ENCODE assay signal across 36 mouse cellular contexts in the genomic region with DNA sequence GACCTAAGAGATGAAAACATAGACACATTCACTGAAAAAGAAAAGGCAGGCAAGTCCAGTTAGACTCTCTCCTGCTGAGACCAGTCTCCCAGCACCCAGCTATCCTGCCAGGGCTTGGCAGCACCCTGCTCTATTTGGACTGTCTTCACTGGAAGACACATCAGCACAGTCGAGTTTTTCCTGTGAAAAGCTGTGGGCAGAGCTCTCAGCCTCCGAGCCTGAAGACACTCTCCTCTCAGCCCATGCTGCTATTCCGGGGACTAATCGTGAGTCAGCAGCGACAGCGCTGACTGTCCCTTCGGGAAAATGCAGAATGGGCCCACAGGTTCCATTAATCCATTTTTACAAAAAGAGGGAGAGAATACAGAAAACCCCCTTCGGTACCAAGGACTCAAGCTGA. TPM values are rescaled to one million over a fixed set of nuclear protein-coding genes. Genes with fewer than 3 reads are reported as not detected.
DNase-seq lines count a peak whose midpoint lies in the region; ATAC-seq and TF ChIP-seq lines count a peak whose summit lies in the region.
"Had no signal": no experiment of that assay in that cellular context is flagged by ENCODE, and none has a peak within 500 bp of the region (broad histone marks: within the 10 kb centered on the region; RNA-seq: fewer than 3 reads in every experiment).

No protein-coding gene starts in this region.

- peak overlapping the region; percentile 83 for H3K27ac ChIP-seq in left cerebral cortex, adult 2 months
- H3K27ac ChIP-seq in kidney, embryonic 14.5 days (ENCODE audit: low read depth, low read length), result no peak overlapping the region
- H3K27ac ChIP-seq: gastrocnemius, adult 2 months; hindbrain, embryonic 13.5 days; limb, embryonic 13.5 days; midbrain, embryonic 12.5 days; neural tube, embryonic 13.5 days; stomach, postnatal 0 days had no signal

- H3K4me1 ChIP-seq in kidney, embryonic 14.5 days (ENCODE audit: control insufficient read depth, insufficient read depth, low read length), result no peaks in the 10 kb centered on the region
- H3K4me1 ChIP-seq: hindbrain, embryonic 13.5 days; limb, embryonic 13.5 days; midbrain, embryonic 12.5 days; neural tube, embryonic 13.5 days had no signal

- H3K9me3 ChIP-seq in kidney, embryonic 14.5 days (ENCODE audit: control insufficient read depth, low read length), result 0 out of 2 replicates have a peak, but pooled peaks cover 3% of the 10 kb centered on the region
- H3K9me3 ChIP-seq: hindbrain, embryonic 13.5 days; midbrain, embryonic 12.5 days; neural tube, embryonic 13.5 days had no signal

- TF ChIP-seq CTCF in left cerebral cortex, adult 2 months (IDR thresholded peaks at IDR 0.05), result no peak

- no peak overlapping the region for H3K9ac ChIP-seq in kidney, embryonic 14.5 days (ENCODE audit: low read depth, low read length)
- H3K9ac ChIP-seq: hindbrain, embryonic 13.5 days; limb, embryonic 13.5 days; midbrain, embryonic 12.5 days; neural tube, embryonic 13.5 days had no signal

- intact Hi-C loops in left cerebral cortex, adult 2 months (cut with DNase I), result loop anchor here (1.0 kb wide), 1 partner anchor 38 kb away; no protein-coding TSS in a partner anchor
- intact Hi-C loops in left cerebral cortex, postnatal 36 days (cut with DNase I), result no loop called here

- peak; percentile 31 to 53 for DNase-seq in left cerebral cortex, adult 2 months (ENCODE audit: extremely low spot score in 1 of 2, low spot score in 2 of 2)
- no peak for DNase-seq in left cerebral cortex, adult 11 months (ENCODE audit: low spot score)
- peak; percentile 59 to 76 for DNase-seq in right cerebral cortex, adult 2 months (ENCODE audit: low spot score in 2 of 2)
- DNase-seq in right cerebral cortex, postnatal 4 days, result no peak
- DNase-seq in left cerebral cortex, postnatal 36 days (ENCODE audit: low spot score in 2 of 2), result peak; percentile 60 to 68
- no peak for DNase-seq in ovary, postnatal 10 days (ENCODE audit: low spot score)
- DNase-seq: adrenal gland, postnatal 14 days; cerebellum, adult 11-12 months; cerebellum, adult 9-11 months; gastrocnemius, adult 2 months; gastrocnemius, postnatal 36 days; heart, adult 18-20 months; heart, postnatal 4 days; kidney, adult 8-10 months; kidney, postnatal 10 days; layer of hippocampus, postnatal 36 days; lung, postnatal 36 days; thymus, adult 2 months; thymus, postnatal 4 days had no signal

- 94% methylated on average over 8 of the region's 8 CpGs for WGBS in kidney, embryonic 14.5 days

- H3K27me3 ChIP-seq in kidney, embryonic 14.5 days (ENCODE audit: control insufficient read depth, insufficient read depth, low read length), result no peaks in the 10 kb centered on the region
- H3K27me3 ChIP-seq: hindbrain, embryonic 13.5 days; limb, embryonic 13.5 days; midbrain, embryonic 12.5 days; neural tube, embryonic 13.5 days had no signal

- peaks cover 77% of the 10 kb centered on the region for H3K36me3 ChIP-seq in kidney, embryonic 14.5 days (ENCODE audit: control insufficient read depth, insufficient read depth, low read length)

- H3K4me2 ChIP-seq in kidney, embryonic 14.5 days (replicated peaks; ENCODE audit: low read depth, low read length), result no peak overlapping the region
- H3K4me2 ChIP-seq: heart, embryonic 11.5 days; hindbrain, embryonic 13.5 days; limb, embryonic 13.5 days; liver, embryonic 11.5 days; midbrain, embryonic 12.5 days; neural tube, embryonic 13.5 days had no signal

- H3K4me3 ChIP-seq in left cerebral cortex, adult 2 months, result no peak overlapping the region
- no peak overlapping the region for H3K4me3 ChIP-seq in kidney, embryonic 14.5 days (ENCODE audit: low read length)
- H3K4me3 ChIP-seq: erythroblast, embryonic 14.5 days; gastrocnemius, adult 2 months; hindbrain, embryonic 13.5 days; limb, embryonic 13.5 days; midbrain, embryonic 12.5 days; neural tube, embryonic 13.5 days had no signal

- no peak for ATAC-seq in kidney, embryonic 14.5 days (ENCODE audit: low FRiP score, low TSS enrichment)
- ATAC-seq: CD4-positive, CD25-positive, alpha-beta regulatory T cell, adult 4 months; forebrain, embryonic 16.5 days; intestine, embryonic 16.5 days had no signal

RNA-seq across cellular contexts. Expression of a gene that starts 8.8 kb away (rescaled TPM):
- 100 to 1,000 TPM; 114 to 117 TPM for total RNA-seq in left cerebral cortex, adult 2 months (2021)
- total RNA-seq in left cerebral cortex, postnatal 36 days (2021), result 100 to 1,000 TPM; 113 to 114 TPM
- polyA plus RNA-seq in kidney, embryonic 14.5 days (2014; fragmentation: Nextera tagmentation; extraction: Ambion mirVana), result 1.9 and 2.6 TPM in 2 replicates

RNA-seq across cellular contexts. Expression of a gene that starts 13.1 kb away (rescaled TPM):
- 10 to 100 TPM; 19.5 to 21.3 TPM for total RNA-seq in left cerebral cortex, adult 2 months (2021)
- total RNA-seq in left cerebral cortex, postnatal 36 days (2021), result 10 to 100 TPM; 20.2 to 20.7 TPM
- 12.6 and 13.7 TPM in 2 replicates for polyA plus RNA-seq in kidney, embryonic 14.5 days (2014; fragmentation: Nextera tagmentation; extraction: Ambion mirVana)

RNA-seq across cellular contexts. Expression of a gene that starts 22.4 kb away (rescaled TPM):
- 1 to 10 TPM in 1 of 2 experiments, not detected in 1; 1.0 TPM for total RNA-seq in left cerebral cortex, adult 2 months (2021)
- 1 to 10 TPM in 1 of 2 experiments, not detected in 1; 1.1 TPM for total RNA-seq in left cerebral cortex, postnatal 36 days (2021)
- 0.56 TPM in 1 of 2 replicates, not detected in the other for polyA plus RNA-seq in kidney, embryonic 14.5 days (2014; fragmentation: Nextera tagmentation; extraction: Ambion mirVana)
- total RNA-seq: adrenal gland, postnatal 14 days; gastrocnemius, postnatal 36 days; heart, adult 18-20 months; megakaryocyte, adult 5-6 weeks had no signal
- polyA plus RNA-seq: CD4-positive, CD25-positive, alpha-beta regulatory T cell, adult 4 months; embryonic facial prominence, embryonic 14.5 days; erythroblast, embryonic 14.5 days; heart, embryonic 11.5 days; intestine, embryonic 16.5 days; large intestine, adult 2 months; liver, embryonic 11.5 days; liver, embryonic 16.5 days; spleen, adult 2 months; stomach, postnatal 0 days had no signal

RNA-seq across cellular contexts. Expression of a gene that starts 29.0 kb away (rescaled TPM):
- total RNA-seq in left cerebral cortex, adult 2 months (2021), result 100 to 1,000 TPM; 326 to 327 TPM
- total RNA-seq in left cerebral cortex, postnatal 36 days (2021), result 100 to 1,000 TPM; 330 to 339 TPM
- polyA plus RNA-seq in kidney, embryonic 14.5 days (2014; fragmentation: Nextera tagmentation; extraction: Ambion mirVana), result 695 and 947 TPM in 2 replicates

RNA-seq across cellular contexts. Expression of a gene that starts 45.5 kb away (rescaled TPM):
- total RNA-seq in left cerebral cortex, adult 2 months (2021), result 100 to 1,000 TPM; 174 to 191 TPM
- total RNA-seq in left cerebral cortex, postnatal 36 days (2021), result 100 to 1,000 TPM; 175 to 183 TPM
- polyA plus RNA-seq in kidney, embryonic 14.5 days (2014; fragmentation: Nextera tagmentation; extraction: Ambion mirVana), result 46.9 and 57.2 TPM in 2 replicates

Comparison
In these comparisons a context has a peak if more than half of its experiments do, and no peak if none do; other contexts are left out.
1. DNase-seq: peak in left cerebral cortex, adult 2 months (2 of 2), right cerebral cortex, adult 2 months (2 of 2) and left cerebral cortex, postnatal 36 days (2 of 2); none in left cerebral cortex, adult 11 months (single experiment), right cerebral cortex, postnatal 4 days (single experiment) and ovary, postnatal 10 days (single experiment).